Mouse (Mus musculus): ENCODE results near the gene Lag3. TPM values are rescaled to one million over a fixed set of nuclear protein-coding genes. Genes with fewer than 3 reads are reported as not detected.

Lag3 gene
- total and polyA plus RNA-seq, 3 experiments, result 0.52 to 2.0 (median 1.2) TPM

DNA sequence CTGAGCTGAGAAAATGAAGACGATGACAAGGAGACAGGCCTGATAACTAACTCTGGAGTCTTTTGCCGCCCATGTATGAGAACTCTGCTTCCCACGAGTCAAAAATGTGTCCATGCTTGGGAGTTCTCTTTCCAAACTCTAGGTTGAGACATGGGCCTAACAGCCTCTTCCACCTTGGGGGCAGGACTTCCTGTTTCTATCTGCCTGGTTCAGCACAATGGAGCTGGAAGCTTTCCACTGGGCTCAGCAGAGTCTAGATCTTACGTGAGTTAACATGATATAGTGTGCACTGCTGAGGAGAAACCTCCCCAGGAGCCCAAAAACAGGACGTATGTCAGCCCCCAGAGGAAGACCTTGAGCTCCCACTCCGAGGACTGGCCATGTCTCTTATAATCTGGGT is 1.7 kb upstream of the Lag3 start:
- Histone ChIP-seq H3K4me2 (ENCODE audit: insufficient read depth, low read depth, poor library complexity, severe bottlenecking) (no peak overlapping the region), H3K9me3 (replicated peaks; ENCODE audit: low read length) (no peaks in the 10 kb centered on the region), H3K9ac (ENCODE audit: insufficient read depth, low read depth) (no peak overlapping the region), H3K27me3 (replicated peaks) (peaks cover 4% of the 10 kb centered on the region), H3K27ac (ENCODE audit: insufficient read depth, low read depth) (no peak overlapping the region), H3K4me3 (replicated peaks in 1 of 3; ENCODE audit: low read depth in 2 of 3, low read length in 2 of 3, poor library complexity in 1 of 3) (no peak overlapping the region), H3K36me3 (replicated peaks in 1 of 2; ENCODE audit: control insufficient read depth in 1 of 2, insufficient read depth in 1 of 2, low read length in 1 of 2) (peaks cover 0 to 11% of the 10 kb centered on the region in 2 experiments), H3K4me1 (ENCODE audit: control insufficient read depth in 1 of 2, insufficient read depth in 2 of 2) (peaks cover 9 to 43% of the 10 kb centered on the region in 2 experiments), H3K79me2 (replicated peaks; ENCODE audit: control insufficient read depth, extremely low read depth, insufficient read depth, poor library complexity, severe bottlenecking) (no peaks in the 10 kb centered on the region)
- dilution Hi-C loops (cut with MboI; ENCODE audit: extremely low pct_ligation_motif_present, extremely low pct_unique_long_range_greater_than_20kb, low sequenced_read_pairs) (no loop called here), in situ Hi-C loops (cut with MboI; ENCODE audit: low pct_ligation_motif_present, low pct_unique_long_range_greater_than_20kb, low sequenced_read_pairs) (no loop called here)
- DNase-seq (ENCODE audit: extremely low read depth), result no peak
- TF ChIP-seq MEF2A (IDR thresholded peaks at IDR 0.05; ENCODE audit: borderline replicate concordance, low read depth, low read length) (no peak), ELF1 (IDR thresholded peaks at IDR 0.05; ENCODE audit: low read depth, low read length) (0 out of 2 replicates have a peak, but pooled peaks have one; percentile 28)

DNA sequence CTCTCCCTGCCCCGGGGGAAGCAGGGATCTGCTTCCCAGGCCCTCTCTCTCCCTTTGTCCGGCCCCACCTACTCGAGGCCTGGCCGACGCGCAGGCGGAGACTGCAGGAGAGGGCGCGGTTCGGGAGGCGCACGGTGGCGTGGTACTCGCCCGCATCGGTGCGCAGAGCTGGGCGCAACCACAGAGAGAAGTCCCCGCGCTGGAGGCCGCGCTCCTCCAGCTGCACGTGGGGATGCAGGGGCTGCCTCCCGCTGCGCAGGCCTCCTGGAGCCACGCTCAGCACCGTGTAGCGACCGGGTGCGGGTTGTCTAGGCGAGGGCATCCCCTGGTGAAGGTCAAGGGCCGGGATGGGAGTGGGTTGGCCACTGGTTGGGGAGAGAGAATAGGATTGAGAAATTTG is 1.5 kb downstream of the Lag3 start:
- TF ChIP-seq RCOR1 (conservative IDR thresholded peaks at IDR 0.05; ENCODE audit: low read depth, low read length) (no peak), KAT2A (IDR thresholded peaks at IDR 0.05; ENCODE audit: insufficient replicate concordance, low read length) (no peak), SMC3 (IDR thresholded peaks at IDR 0.05; ENCODE audit: low read depth, low read length) (no peak), RAD21 (IDR thresholded peaks at IDR 0.05; ENCODE audit: low read depth, low read length) (no peak), NELFE (IDR thresholded peaks at IDR 0.05; ENCODE audit: low read depth, low read length) (no peak), MAZ (IDR thresholded peaks at IDR 0.05; ENCODE audit: low read depth, low read length) (no peak), ELF1 (IDR thresholded peaks at IDR 0.05; ENCODE audit: low read depth, low read length) (no peak), ZKSCAN1 (IDR thresholded peaks at IDR 0.05; ENCODE audit: borderline replicate concordance, low read depth, low read length) (no peak), CHD2 (IDR thresholded peaks at IDR 0.05; ENCODE audit: low read length) (no peak), MAX (IDR thresholded peaks at IDR 0.05; ENCODE audit: low read length) (no peak), CTCF (conservative IDR thresholded peaks at IDR 0.05 in 1 of 2, IDR thresholded peaks at IDR 0.05 in 1 of 2; ENCODE audit: low read depth in 2 of 2, low read length in 2 of 2) (no peak), ZMIZ1 (IDR thresholded peaks at IDR 0.05; ENCODE audit: low read depth, low read length) (no peak)
- H3K27ac ChIP-seq (ENCODE audit: insufficient read depth, low read depth), result no peak overlapping the region
- no peaks in the 10 kb centered on the region for H3K9me3 ChIP-seq (replicated peaks; ENCODE audit: low read length)
- no peaks in the 10 kb centered on the region for H3K79me2 ChIP-seq (replicated peaks; ENCODE audit: control insufficient read depth, extremely low read depth, insufficient read depth, poor library complexity, severe bottlenecking)
- H3K36me3 ChIP-seq (replicated peaks in 1 of 2; ENCODE audit: control insufficient read depth in 1 of 2, insufficient read depth in 1 of 2, low read length in 1 of 2), result peaks cover 0 to 11% of the 10 kb centered on the region in 2 experiments
- dilution Hi-C loops (cut with MboI; ENCODE audit: extremely low pct_ligation_motif_present, extremely low pct_unique_long_range_greater_than_20kb, low sequenced_read_pairs), result no loop called here
- DNase-seq (ENCODE audit: extremely low read depth), result no peak
- no peaks in the 10 kb centered on the region for H3K27me3 ChIP-seq (replicated peaks)
- no peak overlapping the region for H3K4me3 ChIP-seq (replicated peaks in 1 of 3; ENCODE audit: low read depth in 2 of 3, low read length in 2 of 3, poor library complexity in 1 of 3)
- H3K4me1 ChIP-seq (ENCODE audit: control insufficient read depth in 1 of 2, insufficient read depth in 2 of 2), result peaks cover 8 to 41% of the 10 kb centered on the region in 2 experiments
- in situ Hi-C loops (cut with MboI; ENCODE audit: low pct_ligation_motif_present, low pct_unique_long_range_greater_than_20kb, low sequenced_read_pairs), result no loop called here
- H3K4me2 ChIP-seq (ENCODE audit: insufficient read depth, low read depth, poor library complexity, severe bottlenecking), result no peak overlapping the region
- H3K9ac ChIP-seq (ENCODE audit: insufficient read depth, low read depth), result no peak overlapping the region

DNA sequence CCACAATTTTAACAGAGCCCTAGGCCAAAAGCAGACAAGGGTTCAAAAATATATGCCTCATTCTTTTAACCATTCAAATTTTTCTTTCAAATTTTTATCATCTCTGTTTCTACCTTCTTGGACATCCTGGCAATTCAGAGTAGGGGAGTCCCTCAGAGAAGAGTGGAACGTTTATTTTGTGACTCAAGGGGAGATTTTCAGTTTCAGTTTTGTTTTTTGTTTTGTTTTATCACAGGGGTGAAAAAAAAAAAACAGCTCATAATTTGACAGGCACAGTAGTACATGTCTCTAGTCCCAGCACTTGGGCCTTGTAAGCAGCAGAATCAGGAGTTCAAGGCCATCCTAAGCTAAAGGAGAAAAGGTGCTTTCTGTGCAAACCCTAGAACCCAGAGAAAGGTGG is 3.7 kb downstream of the Lag3 start:
- in situ Hi-C loops (cut with MboI; ENCODE audit: low pct_ligation_motif_present, low pct_unique_long_range_greater_than_20kb, low sequenced_read_pairs), result no loop called here
- Histone ChIP-seq H3K79me2 (replicated peaks; ENCODE audit: control insufficient read depth, extremely low read depth, insufficient read depth, poor library complexity, severe bottlenecking) (no peaks in the 10 kb centered on the region), H3K27ac (ENCODE audit: insufficient read depth, low read depth) (peak overlapping the region; percentile 9; the same call in 1 of the 2 replicates), H3K27me3 (replicated peaks) (no peaks in the 10 kb centered on the region), H3K36me3 (replicated peaks in 1 of 2; ENCODE audit: control insufficient read depth in 1 of 2, insufficient read depth in 1 of 2, low read length in 1 of 2) (no peaks in the 10 kb centered on the region), H3K4me1 (ENCODE audit: control insufficient read depth in 1 of 2, insufficient read depth in 2 of 2) (peaks cover 8 to 49% of the 10 kb centered on the region in 2 experiments), H3K4me2 (ENCODE audit: insufficient read depth, low read depth, poor library complexity, severe bottlenecking) (peak overlapping the region; percentile 48; the same call in 1 of the 2 replicates), H3K4me3 (replicated peaks in 1 of 3; ENCODE audit: low read depth in 2 of 3, low read length in 2 of 3, poor library complexity in 1 of 3) (no peak overlapping the region), H3K9ac (ENCODE audit: insufficient read depth, low read depth) (no peak overlapping the region), H3K9me3 (replicated peaks; ENCODE audit: low read length) (no peaks in the 10 kb centered on the region)
- TF ChIP-seq KAT2A (IDR thresholded peaks at IDR 0.05; ENCODE audit: insufficient replicate concordance, low read length) (no peak), UBTF (IDR thresholded peaks at IDR 0.05; ENCODE audit: low read depth, low read length) (no peak), TCF12 (IDR thresholded peaks at IDR 0.05; ENCODE audit: low read depth, low read length) (0 out of 2 replicates have a peak, but pooled peaks have one; percentile 6), MAFK (IDR thresholded peaks at IDR 0.05; ENCODE audit: insufficient replicate concordance, low read length) (no peak), E2F4 (IDR thresholded peaks at IDR 0.05; ENCODE audit: insufficient replicate concordance, low read depth, low read length) (no peak), IRF4 (IDR thresholded peaks at IDR 0.05; ENCODE audit: low read depth, low read length) (peak; percentile 92), POLR2AphosphoS2 (IDR thresholded peaks at IDR 0.05; ENCODE audit: low read depth, low read length) (no peak), MEF2A (IDR thresholded peaks at IDR 0.05; ENCODE audit: borderline replicate concordance, low read depth, low read length) (0 out of 2 replicates have a peak, but pooled peaks have one; percentile 36), SIN3A (IDR thresholded peaks at IDR 0.05; ENCODE audit: low read length) (peak; percentile 45; the same call in 1 of the 2 replicates), CHD1 (IDR thresholded peaks at IDR 0.05; ENCODE audit: low read depth, low read length) (no peak), ZNF384 (IDR thresholded peaks at IDR 0.05; ENCODE audit: low read depth, low read length) (peak; percentile 95), EP300 (IDR thresholded peaks at IDR 0.05; ENCODE audit: low read length) (peak; percentile 66; the same call in 1 of the 2 replicates), ETS1 (conservative IDR thresholded peaks at IDR 0.05; ENCODE audit: low read depth, low read length) (peak; percentile 90), BHLHE40 (IDR thresholded peaks at IDR 0.05; ENCODE audit: low read depth, low read length) (peak; percentile 25; the same call in 1 of the 2 replicates)
- DNase-seq (ENCODE audit: extremely low read depth), result peak; percentile 38
- dilution Hi-C loops (cut with MboI; ENCODE audit: extremely low pct_ligation_motif_present, extremely low pct_unique_long_range_greater_than_20kb, low sequenced_read_pairs), result no loop called here
